Mouse (Mus musculus) urinary bladder, postnatal 14 days (tissue): ENCODE measurements around the gene Parp16.
"Not testable (repeated sequence)": the region's sequence is repeated elsewhere in the genome, so short reads cannot be mapped to it uniquely, and the experiment has no call there.

Source experiments
- DNase-seq: peaks from one replicate; pipeline ENCODE4 v3.0.0; 2021; ENCODE audit warnings: low spot score

Parp16 gene

DNA sequence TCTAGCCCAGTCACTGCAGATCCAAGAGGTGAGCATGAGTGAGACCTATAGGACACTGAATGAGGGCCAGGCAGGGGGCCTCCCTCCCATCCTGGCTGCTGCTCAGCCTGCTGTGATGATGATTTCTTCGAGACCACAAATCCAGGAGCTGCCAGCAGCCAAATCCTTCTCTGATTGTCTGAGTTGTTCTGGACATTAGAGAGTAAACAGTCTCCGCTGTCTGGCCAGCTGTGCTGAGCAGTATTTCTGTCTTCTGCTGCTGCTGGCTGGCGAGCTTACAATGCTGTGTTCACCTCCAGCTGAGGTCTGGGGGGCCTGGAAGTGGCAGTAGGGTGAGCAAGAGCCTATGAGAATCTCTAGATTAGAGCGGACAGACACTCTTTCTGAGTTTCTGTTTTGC is 48.1 kb downstream of the Parp16 start:
- DNase-seq = no peak

DNA sequence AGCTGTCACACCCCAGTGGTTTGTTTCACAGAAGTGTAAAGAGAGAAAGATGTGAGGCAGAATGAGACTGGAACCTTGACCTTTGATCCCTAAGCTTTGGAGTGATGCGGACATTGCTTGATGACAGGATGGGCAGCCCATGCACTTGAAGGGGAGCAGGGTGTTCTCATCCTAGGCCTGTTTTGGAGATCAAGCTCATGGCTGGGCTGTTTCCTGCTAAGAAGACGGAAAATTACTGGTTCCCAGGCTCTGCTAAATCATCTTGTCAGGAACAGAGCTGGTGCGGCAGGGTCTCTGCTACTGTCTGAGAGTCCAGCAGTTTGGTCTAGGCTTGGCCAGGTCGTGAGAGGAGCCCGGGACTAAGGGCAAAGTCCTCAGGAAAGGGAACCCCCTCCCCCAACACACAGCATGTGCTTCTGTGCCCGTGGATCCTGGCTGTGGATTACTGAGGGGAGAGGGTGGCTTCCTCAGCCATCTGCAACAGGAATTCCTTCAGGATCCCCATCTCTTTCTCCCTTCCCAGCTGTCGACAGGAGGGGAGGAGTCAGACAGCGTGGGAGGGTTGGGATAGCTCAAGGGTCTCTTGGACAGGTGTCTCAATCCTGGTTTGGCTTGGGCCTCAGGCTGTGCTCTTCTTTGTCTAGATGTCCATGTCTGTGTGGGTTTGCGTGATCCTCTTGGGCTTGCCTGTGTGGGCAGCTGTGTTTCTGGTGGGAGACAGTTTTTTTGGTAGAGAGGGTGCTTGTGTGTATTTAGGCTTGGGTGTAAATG is 49.1 kb downstream of the Parp16 start:
- no peak for DNase-seq

DNA sequence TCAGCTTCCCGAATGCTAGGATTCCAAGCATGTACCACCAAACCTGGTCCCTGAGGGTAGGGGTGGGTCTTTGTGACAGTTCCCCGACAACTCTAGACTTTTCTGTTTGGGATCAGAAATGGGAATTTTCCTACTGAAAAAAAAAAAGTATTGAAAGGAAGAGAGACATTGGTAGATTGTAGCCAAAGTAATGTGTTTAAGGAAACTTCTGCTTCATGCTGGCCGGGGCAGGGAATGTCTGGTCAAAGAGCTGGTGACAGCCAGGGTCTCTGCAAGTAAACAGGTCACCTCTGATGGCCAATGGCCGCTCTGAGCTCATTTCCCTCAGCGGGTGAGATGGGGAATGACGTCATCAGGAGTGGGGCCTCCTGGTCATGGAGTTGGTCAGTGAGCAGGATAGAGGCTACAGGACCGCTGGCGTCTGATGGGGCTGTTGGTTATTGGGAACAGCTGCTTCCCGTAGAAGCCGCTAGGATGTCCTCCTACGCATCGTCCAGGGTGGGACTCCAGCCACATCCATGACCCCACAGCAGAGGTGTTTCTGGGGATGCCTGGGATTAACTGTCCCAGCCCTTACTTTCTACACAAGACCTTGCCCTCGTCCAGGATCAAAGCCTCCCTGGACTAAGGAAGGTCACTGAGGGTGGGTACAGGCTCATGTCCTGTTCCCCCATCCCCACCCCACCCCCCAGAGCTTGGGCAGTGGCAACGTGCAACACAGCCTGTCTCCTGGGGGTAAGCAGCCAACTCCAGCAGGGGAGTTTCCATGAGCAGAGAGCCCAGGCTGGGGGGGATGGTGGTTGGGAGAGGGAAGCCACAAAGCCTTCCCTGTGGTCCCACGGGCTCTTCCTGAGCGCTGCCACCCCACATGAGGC is 52.6 kb downstream of the Parp16 start:
- DNase-seq = peak; percentile 60

DNA sequence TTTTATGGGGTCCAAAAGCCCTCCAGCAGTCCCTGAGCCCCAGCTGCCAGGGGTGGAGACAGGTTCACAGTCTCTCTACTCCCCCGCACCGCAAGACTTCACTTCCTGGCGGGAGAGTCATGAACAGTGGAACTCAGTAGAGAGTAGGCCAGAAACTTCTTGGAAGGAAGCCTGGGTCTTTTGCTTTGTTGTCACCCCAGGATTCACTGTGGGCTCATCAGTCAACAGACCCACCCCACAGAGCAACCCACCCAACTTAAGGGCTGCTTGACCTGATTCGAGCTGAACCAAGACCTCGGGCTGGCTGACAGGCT is 53.2 kb downstream of the Parp16 start:
- DNase-seq = peak; percentile 44

DNA sequence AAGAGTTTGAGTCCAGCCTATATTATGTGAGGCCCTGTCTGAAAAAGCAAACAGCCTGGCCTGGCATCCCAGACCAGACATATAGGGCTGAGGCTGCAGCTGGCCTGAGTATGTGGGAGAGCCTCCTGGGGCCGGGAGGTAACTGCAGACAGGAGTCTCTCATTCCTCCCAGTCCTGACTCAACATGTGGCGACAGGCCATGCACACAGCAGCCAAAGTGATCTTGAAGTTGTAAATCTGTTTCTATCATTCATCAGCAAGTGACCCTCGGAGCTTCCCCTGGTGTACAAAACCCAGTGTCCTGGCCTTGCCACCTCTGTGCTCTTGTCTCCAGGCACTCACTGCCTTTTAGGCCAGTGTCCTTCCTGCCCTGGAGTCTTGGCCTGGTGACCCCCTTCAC is 56.9 kb downstream of the Parp16 start:
- peak; percentile 18 for DNase-seq

DNA sequence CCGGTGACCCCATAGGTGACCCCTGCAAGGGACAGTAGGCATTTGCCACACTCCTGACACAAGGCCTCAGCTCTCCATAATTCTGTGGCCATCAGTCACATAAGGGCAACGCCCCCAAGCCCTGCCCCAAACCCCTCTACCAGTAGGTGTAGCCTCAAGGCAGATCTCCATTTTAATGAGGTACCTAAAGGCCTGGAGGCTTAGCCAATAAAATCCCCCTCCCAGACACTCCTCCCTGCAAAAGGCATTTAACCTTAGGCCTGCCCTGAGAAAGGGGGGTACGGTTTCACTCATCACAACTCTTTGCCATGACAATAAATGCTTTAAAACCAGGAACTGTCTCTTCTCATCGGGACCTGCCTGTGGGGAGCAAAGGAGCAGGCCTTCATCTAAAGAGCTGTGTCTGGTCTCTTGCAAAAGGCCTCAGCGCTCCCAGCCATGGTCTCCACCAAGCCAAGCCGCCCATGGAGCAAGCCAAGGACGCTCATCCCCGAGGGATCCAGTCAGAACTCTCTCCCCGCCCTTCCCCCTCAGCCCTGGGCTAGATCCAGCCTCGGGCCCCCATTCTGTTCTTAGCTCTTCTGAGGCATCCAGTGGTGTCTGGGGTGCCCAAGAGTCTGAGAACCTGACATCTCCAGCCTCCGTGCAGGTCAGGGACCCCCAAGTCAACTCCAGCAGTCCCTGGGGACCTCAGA is 60.9 kb downstream of the Parp16 start:
- DNase-seq = no peak

DNA sequence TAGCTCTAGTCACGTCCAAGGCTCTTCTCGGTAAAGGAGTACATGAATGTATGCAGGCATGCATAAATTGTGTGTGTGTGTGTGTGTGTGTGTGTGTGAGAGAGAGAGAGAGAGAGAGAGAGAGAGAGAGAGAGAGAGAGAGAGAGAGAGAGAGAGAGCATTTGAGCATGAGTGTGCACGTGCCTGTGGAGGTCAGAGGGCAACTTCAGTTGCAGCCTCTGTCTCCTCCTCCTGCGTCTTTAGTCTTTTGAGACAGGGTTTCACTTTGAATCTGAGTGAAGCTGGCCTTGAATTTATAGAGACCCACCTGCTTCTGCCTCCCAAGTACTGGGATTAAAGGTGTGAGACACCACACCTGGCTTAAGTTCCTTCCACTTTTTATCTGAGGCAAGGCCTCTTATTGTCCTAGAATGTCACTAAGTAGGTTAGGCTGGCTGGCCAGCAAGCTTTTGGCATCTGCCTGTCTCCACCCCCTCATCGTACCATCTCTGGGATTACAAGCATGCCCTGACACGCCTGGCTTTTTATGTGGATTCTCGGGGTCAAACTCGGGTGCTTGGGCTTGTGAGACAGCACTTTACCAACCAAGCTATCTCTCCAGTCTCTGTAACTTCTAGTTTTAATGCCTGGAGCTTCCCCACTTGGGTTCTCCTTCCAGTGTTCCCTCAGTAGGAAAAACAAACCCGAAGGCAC is 62.2 kb downstream of the Parp16 start:
- DNase-seq = peak; percentile 33

DNA sequence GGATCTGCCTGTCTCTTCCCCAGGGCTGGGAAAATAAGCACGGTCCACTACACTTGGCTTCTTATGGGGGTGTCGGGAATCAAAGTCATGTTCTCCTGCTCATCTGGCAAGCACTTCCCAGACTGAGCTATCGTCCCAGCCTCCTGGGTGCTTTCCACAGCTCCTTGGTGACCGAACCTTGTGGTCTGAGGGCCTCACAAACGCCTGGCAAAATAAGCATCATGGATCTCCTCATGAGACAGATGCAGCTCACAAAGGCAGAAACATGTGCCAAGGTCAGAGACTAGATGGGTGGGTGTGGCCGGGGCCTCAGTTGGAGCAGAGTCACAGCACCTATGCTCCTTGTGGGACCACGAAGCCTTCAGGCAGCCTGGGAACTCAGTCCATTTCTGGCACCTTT is 64.2 kb downstream of the Parp16 start:
- DNase-seq = no peak

DNA sequence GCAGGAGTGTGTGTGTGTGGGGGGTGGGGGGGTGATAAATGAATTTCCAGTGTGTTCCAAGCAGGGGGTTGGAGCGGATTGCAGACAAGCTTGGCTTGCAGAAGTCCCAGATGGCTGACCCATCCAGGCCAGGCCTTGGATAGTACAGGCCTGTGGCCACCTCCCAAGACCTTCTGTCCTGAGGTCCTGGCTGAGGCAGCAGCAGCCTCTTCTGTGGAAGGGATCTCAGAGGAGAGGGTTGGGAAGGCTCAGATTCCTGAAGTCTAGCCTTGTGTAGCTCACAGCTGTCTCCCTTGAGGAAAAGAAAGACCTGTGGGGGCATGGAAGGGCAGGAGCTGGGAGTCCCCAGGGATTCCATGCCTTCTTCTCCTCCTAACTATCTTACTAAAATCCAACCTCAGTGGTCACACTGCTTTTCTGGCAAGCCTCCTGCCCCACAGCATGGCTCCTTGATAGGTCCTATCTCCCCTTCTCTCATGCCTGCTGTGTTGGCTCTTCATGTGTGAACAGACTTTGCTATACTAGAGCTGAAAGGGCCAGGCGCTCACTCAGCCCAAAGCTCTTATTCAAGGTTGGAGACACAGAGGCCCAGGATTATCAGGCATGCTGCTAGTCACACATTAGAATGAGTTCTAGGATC is 66.6 kb downstream of the Parp16 start:
- peak; percentile 49 for DNase-seq

DNA sequence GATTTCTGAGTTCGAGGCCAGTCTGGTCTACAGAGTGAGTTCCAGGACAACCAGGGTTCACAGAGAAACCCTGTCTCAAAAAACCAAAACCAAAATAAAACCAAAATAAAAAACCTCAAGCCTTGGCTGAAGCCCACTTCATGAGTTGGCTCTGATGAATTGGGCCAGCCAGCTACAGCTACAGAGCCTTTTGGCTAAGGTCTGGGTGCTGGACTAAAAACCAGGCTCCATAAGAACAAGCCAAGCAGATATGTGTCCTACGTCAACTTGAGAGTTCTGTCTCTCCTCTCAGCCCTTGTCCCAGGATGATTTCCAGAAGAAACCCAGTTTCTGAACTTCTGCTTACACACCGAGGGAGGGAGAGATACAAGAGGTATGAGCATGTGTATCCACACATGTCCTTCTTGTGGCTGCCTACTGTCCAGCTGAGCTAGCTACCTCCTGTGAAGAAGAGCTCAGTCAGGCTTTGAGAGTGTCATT is 67.5 kb downstream of the Parp16 start:
- no peak for DNase-seq

DNA sequence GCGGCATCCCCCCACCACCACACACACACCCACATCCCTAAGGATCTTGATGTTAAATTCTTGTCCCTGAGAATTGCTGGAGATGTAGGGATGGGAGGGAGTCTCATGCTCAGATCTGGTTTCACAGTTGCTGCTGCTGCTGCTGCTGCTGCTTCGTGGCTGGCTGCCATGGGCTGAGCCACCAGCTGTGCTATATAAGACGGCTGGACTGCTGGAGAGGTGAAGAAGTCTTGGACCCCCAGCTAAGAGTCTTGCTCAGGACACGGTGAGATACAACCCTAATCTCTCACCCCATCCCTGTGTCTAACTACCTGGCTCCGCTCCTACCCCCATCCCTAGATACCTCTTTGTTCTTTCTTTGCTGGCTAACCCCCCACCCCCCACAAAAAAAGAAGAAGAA is 69.8 kb downstream of the Parp16 start, which contains the start of gene Cilp:
Gene Cilp, plus strand, starts transcription at position 222 of the 400 bp plus-strand sequence.
- peak; percentile 38 for DNase-seq

DNA sequence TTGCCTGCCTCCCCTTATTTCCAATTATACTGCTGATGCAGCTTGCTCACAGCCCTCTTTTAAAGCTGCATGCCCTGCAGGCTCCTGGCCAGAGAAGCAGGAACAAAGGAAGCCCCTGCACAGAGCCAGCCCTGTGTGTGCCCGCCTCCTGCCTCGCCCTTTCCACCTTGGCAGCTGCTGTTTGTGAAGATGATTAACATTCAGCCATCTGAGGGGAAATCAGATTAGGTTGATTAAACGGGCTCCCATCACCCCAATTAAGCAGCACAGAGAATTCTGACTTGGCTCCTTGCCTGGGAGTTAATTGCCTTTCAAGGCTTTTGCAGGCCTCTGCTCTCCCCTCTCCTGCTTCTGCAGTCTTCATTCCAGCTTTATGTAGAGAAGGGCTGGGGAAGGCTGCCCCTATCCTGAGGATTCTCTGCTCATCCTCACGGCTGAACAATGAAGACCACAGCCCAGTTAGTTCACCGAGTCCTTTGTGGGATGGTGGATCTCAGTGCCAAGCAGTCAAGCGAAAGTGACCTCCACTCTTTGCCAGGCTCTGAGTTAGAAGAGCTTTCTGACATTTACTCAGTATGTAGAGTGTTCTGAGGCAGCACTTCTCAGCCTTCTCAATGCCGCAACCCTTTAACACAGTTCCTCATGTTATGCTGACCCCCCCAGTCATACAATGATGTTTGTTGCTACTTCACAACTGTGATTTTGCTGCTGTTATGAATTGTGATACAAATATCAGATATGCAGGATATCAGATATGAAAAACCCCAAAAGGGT is 72.8 kb downstream of the Parp16 start:
- DNase-seq = no peak

DNA sequence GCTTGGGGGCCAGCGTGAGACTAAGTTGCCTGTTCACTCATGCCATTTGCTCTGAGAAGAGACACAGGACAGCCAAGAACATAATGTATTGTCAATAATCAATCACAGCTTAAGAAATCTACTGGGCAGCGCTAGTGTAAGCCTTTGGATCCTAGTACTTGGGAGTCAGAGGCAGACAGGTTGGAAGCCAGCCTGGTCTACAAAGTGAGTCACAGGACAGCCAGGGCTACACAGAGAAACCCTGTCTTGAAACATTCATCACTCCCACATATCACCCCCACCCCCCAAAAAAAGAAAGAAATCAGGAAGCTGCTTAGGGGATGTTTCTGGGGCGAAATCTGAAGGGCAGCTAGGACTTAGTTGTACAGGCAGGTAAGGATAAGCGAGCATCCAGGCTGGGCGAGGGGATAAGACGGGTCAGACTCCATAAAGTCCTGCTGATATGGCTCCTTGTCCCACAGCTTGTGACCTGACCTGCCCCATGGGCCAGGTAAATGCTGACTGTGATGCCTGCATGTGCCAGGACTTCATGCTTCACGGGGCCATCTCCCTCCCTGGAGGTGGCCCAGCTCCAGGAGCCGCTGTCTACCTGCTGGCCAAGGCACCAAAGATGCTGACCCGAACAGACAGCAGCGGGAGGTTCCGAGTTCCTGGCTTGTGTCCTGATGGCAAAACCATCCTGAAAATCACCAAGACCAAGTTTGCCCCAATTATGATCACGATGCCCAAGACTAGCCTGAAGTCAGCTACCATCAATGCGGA is 78.1 kb downstream of the Parp16 start:
- DNase-seq = no peak

DNA sequence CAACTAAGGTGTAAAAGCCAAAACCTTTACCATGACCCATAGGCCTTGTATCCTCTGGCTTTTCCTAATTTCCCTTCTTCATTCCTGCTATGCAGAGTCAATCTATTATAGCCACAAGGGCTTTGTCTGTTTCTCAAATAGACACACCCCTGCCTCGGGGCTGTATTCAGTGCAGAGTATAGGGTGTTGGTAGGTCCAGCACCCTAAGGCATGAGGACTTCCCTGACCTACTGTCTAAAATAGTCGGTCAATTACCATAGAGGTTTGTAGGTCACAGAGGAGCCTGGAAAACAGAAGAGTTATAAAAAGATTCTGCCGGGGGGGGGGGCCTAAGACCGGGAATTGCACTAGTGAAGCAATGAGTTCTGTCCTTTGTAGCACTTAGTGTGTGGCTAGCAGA is 78.7 kb downstream of the Parp16 start:
- no peak for DNase-seq

DNA sequence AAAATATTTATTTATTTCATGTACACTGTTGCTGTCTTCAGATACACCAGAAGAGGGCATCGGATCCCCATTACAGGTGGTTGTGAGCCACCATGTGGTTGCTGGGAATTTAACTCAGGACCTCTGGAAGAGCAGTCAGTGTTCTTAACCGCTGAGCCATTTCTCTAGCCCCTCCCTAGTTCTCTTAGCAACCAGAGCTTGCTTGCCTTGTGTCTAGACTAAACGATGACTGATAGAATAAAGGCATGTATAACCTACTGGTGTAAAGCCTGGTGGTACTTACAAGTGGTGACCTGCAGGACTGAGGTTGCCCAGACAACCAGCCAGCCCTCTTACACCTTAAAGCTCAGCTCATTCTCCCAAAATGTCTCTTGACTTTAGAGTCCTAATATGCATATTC is 79.7 kb downstream of the Parp16 start:
- DNase-seq = not testable (repeated sequence)

DNA sequence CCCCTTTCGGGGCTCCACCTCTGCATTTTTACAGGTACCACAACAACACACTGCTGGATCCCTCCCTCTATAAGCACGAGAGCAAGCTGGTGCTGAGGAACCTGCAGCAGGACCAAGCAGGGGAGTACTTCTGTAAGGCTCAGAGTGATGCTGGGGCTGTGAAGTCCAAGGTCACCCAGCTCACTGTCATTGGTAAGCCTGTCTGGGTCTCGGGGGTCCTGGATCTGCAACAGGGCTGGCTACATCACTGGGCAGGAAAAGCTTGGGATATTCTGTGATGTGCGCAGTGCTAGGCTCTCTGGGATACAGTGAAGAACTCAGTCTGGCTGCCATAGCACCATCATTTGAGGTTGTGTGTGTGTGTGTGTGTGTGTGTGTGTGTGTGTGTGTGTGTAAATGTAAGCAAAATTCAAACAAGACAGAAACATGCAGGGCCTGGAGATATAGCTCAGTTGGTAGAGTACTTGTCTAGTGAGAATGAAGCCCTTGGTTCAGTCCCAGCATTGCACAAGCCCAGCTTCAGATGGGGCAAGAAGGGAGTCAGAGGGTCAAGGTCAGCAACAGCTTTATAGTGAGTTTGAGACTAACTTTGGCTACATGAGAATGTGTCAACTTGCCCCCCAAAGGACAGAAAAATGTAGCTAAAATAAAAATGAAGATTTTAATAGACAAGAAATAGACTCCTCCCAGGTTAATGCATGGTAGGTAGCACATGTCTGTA is 80.8 kb downstream of the Parp16 start:
- DNase-seq = no peak

DNA sequence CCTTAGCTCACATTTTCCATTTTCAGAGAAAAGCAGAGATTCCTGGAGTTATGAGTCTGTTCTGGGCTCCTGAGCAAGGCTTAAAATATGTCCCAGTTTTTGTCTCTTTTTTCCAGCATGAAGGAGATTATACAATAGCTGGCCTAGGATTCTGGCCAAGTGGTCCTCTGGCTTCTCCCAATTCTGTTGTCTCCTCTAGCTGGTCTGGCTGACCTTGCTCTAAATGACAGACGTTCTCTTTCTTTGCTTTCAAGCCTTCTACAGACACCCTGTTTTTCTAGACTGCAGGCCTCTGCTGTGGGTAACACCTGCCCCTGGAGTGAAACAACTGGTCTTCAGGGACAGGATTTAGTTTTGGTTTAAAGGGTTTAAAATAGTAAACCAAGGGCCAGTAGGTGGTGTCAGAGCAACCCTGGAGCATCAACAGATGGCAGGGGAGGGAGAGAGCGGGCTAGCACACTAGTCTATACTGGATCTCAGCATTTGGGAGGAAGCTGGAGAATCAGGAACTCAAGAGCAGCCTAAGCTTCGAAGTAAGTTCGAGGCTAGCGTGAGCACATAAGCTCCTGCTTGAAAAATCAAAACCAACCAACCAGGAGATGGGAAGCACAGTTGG is 86.5 kb downstream of the Parp16 start:
- no peak for DNase-seq

DNA sequence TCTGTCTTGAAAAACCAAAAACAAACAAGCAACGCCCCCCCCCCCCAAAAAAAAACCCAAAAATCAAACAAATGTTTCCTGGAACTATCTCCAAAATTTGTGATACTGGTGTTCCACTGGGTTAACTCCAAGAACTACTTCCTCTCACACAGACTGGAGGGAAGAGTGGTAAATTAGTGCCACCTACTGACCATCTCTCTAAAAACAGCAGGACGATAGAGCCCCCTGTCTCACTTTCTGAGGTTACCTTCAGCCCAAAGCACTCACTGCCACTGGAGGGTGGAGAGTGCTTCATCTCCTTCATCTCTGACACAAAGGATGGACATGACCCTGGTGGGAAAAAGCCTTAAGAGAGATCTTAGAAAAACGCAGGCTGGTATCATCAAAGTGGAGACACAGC is 88.1 kb downstream of the Parp16 start:
- DNase-seq = no peak

DNA sequence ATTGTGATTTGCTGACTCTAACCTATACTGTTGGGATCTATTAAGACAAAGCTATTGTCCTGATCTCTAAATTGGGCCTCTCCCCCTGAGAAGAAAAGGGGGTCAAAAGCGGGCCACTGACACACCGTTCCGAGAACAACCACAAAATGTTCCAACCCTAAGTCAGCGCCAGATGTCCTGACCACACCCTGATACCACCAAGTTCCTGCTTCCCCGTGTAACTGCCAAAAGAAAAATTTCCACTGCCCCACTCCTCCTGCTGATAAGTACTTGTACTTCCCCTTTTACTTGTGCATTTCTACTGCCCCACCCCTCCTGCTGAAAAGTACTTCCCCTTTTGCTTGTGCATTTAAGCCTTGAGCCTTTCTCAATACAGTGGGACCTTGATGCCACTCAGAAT is 93.1 kb downstream of the Parp16 start:
- not testable (repeated sequence) for DNase-seq
